Mouse (Mus musculus): Measurements from ENCODE around the gene Cd63. TPM values are rescaled to one million over a fixed set of nuclear protein-coding genes. Genes with fewer than 3 reads are reported as not detected.

Gene Cd63
- total RNA-seq, 1 experiment = 226 TPM

DNA sequence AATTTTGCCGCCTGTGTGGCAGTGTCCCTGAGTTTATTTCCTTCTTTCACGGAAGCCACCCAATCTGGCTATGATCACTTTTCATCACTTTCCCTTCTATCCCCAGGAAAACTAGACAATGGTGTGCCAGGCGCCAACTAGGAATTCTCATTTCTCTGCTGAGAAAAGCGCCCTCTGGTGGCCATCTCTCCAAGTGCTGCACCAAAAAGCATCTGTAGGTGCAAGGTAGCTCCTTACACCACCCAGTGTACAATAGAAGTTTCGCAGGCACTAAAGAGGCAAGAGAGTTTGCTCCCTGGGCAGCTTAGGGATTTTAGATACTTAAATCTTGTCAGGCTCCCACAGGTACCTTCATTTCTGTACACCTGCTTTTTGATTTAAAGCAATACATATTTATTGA, 12.4 kb downstream of the Cd63 start:
- DNase-seq (ENCODE audit: low read depth, low spot score) = peak; percentile 90
- H3K4me1 ChIP-seq (ENCODE audit: control insufficient read depth in 2 of 2, insufficient read depth in 2 of 2, low read length in 2 of 2, poor library complexity in 1 of 2) = peaks cover 0 to 12% of the 10 kb centered on the region in 2 experiments; a peak in 2 of 4 replicates
- H3K9ac ChIP-seq (ENCODE audit: insufficient read depth, low read depth, low read length, poor library complexity, severe bottlenecking) = no peak overlapping the region
- in situ Hi-C loops (cut with MboI; ENCODE audit: low sequenced_read_pairs in 2 of 2, unreplicated experiment in 2 of 2) = no loop called here
- H3K9me3 ChIP-seq (ENCODE audit: control insufficient read depth, insufficient read depth, low read depth, low read length) = no peaks in the 10 kb centered on the region
- no peak overlapping the region for H3K27ac ChIP-seq (ENCODE audit: insufficient read depth, low read depth, low read length, poor library complexity, severe bottlenecking)
- peaks cover 31% of the 10 kb centered on the region for H3K36me3 ChIP-seq (ENCODE audit: control insufficient read depth, insufficient read depth, low read length, poor library complexity, severe bottlenecking)
- no peak for TF ChIP-seq ZNF384 (IDR thresholded peaks at IDR 0.05; ENCODE audit: low read depth, low read length)
- TF ChIP-seq MAFK (IDR thresholded peaks at IDR 0.05; ENCODE audit: insufficient read depth, low read depth, low read length) = no peak
- H3K4me3 ChIP-seq (ENCODE audit: insufficient read depth in 1 of 2, low read depth in 1 of 2, low read length in 2 of 2, poor library complexity in 1 of 2, severe bottlenecking in 1 of 2) = no peak overlapping the region

DNA sequence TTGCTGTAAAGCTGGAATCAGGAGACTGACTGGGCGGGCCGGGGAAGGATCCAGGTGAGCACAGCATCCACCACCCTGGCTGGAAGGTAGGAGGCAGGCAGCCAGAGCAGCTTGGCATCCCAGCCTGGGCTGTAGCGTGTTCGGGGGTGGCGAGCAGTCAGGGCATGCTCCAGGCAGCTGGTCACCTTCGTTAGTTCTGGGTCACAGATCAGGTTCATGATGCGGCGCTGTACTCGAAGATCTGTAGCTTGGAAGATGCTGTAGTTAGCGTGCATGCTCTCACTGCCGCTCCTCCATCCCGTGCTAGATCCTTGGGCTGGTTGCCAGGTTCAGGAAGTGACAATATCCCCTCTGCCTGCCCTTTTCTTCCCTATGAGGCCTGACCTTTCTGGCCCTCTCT, 12.9 kb downstream of the Cd63 start:
- no peak for DNase-seq (ENCODE audit: low read depth, low spot score)
- in situ Hi-C loops (cut with MboI; ENCODE audit: low sequenced_read_pairs in 2 of 2, unreplicated experiment in 2 of 2) = no loop called here
- H3K36me3 ChIP-seq (ENCODE audit: control insufficient read depth, insufficient read depth, low read length, poor library complexity, severe bottlenecking) = peaks cover 31% of the 10 kb centered on the region
- no peak overlapping the region for H3K9ac ChIP-seq (ENCODE audit: insufficient read depth, low read depth, low read length, poor library complexity, severe bottlenecking)
- H3K4me1 ChIP-seq (ENCODE audit: control insufficient read depth in 2 of 2, insufficient read depth in 2 of 2, low read length in 2 of 2, poor library complexity in 1 of 2) = peaks cover 0 to 12% of the 10 kb centered on the region in 2 experiments; a peak in 2 of 4 replicates
- H3K4me3 ChIP-seq (ENCODE audit: insufficient read depth in 1 of 2, low read depth in 1 of 2, low read length in 2 of 2, poor library complexity in 1 of 2, severe bottlenecking in 1 of 2) = no peak overlapping the region
- no peaks in the 10 kb centered on the region for H3K9me3 ChIP-seq (ENCODE audit: control insufficient read depth, insufficient read depth, low read depth, low read length)
- no peak for TF ChIP-seq ZC3H11A (IDR thresholded peaks at IDR 0.05; ENCODE audit: borderline replicate concordance, low read depth, low read length)
- TF ChIP-seq HCFC1 (IDR thresholded peaks at IDR 0.05; ENCODE audit: borderline replicate concordance, insufficient read depth, low read length) = no peak
- no peak for TF ChIP-seq MAFK (IDR thresholded peaks at IDR 0.05; ENCODE audit: insufficient read depth, low read depth, low read length)
- no peak for TF ChIP-seq ZNF384 (IDR thresholded peaks at IDR 0.05; ENCODE audit: low read depth, low read length)
- no peak for TF ChIP-seq CHD2 (IDR thresholded peaks at IDR 0.05; ENCODE audit: low read depth, low read length)
- no peak overlapping the region for H3K27ac ChIP-seq (ENCODE audit: insufficient read depth, low read depth, low read length, poor library complexity, severe bottlenecking)

DNA sequence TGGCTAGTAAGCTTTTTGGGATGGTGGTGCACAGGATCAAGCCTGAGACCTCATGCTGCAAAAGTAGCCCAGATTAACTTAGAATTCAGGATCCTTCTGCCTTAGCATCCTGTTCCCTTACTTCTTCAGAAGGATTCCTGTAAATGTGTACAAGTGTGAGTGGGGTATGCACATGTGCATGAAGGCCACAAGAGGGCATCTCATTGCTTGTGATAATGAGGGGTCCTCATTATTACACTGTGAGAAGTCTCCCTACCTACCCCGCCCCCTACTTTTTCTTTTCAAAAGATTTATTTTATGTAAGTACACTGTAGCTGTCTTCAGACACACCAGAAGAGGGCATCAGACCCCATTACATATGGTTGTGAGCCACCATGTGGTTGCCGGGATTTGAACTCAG, 14.8 kb downstream of the Cd63 start:
- Histone ChIP-seq H3K36me3 (ENCODE audit: control insufficient read depth, insufficient read depth, low read length, poor library complexity, severe bottlenecking) (peaks cover 31% of the 10 kb centered on the region), H3K4me1 (ENCODE audit: control insufficient read depth in 2 of 2, insufficient read depth in 2 of 2, low read length in 2 of 2, poor library complexity in 1 of 2) (peaks cover 0 to 13% of the 10 kb centered on the region in 2 experiments; a peak in 2 of 4 replicates), H3K9me3 (ENCODE audit: control insufficient read depth, insufficient read depth, low read depth, low read length) (no peaks in the 10 kb centered on the region), H3K9ac (ENCODE audit: insufficient read depth, low read depth, low read length, poor library complexity, severe bottlenecking) (no peak overlapping the region), H3K4me3 (ENCODE audit: insufficient read depth in 1 of 2, low read depth in 1 of 2, low read length in 2 of 2, poor library complexity in 1 of 2, severe bottlenecking in 1 of 2) (no peak overlapping the region), H3K27ac (ENCODE audit: insufficient read depth, low read depth, low read length, poor library complexity, severe bottlenecking) (no peak overlapping the region)
- DNase-seq (ENCODE audit: low read depth, low spot score) = no peak
- TF ChIP-seq ZC3H11A (IDR thresholded peaks at IDR 0.05; ENCODE audit: borderline replicate concordance, low read depth, low read length) = no peak
- no peak for TF ChIP-seq MAFK (IDR thresholded peaks at IDR 0.05; ENCODE audit: insufficient read depth, low read depth, low read length)
- TF ChIP-seq HCFC1 (IDR thresholded peaks at IDR 0.05; ENCODE audit: borderline replicate concordance, insufficient read depth, low read length) = no peak
- no peak for TF ChIP-seq CHD2 (IDR thresholded peaks at IDR 0.05; ENCODE audit: low read depth, low read length)
- no peak for TF ChIP-seq ZNF384 (IDR thresholded peaks at IDR 0.05; ENCODE audit: low read depth, low read length)
- in situ Hi-C loops (cut with MboI; ENCODE audit: low sequenced_read_pairs in 2 of 2, unreplicated experiment in 2 of 2) = no loop called here

DNA sequence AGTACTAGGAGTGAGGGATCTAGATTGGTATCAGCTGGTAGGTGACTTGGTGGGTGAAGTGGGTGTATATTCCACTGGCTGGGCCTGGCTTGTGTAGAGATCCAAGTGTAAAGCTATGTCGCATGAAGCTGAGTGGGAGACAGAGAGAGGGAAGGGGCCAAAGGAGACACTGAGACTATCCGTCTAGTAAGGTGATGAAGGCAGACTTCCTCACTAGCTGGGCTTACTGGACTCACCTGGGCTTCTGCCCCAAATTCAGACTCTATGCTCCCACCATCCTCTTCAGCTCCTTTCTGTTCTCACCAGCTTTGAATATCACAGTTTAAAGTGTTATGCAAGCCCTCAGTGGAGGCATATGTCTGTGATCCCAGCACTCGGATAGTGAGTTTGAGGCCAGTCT, 15.9 kb downstream of the Cd63 start:
- H3K9me3 ChIP-seq (ENCODE audit: control insufficient read depth, insufficient read depth, low read depth, low read length) = no peaks in the 10 kb centered on the region
- H3K9ac ChIP-seq (ENCODE audit: insufficient read depth, low read depth, low read length, poor library complexity, severe bottlenecking) = no peak overlapping the region
- H3K36me3 ChIP-seq (ENCODE audit: control insufficient read depth, insufficient read depth, low read length, poor library complexity, severe bottlenecking) = peaks cover 29% of the 10 kb centered on the region
- H3K27ac ChIP-seq (ENCODE audit: insufficient read depth, low read depth, low read length, poor library complexity, severe bottlenecking) = no peak overlapping the region
- DNase-seq (ENCODE audit: low read depth, low spot score) = no peak
- no peak for TF ChIP-seq CHD2 (IDR thresholded peaks at IDR 0.05; ENCODE audit: low read depth, low read length)
- no peak for TF ChIP-seq HCFC1 (IDR thresholded peaks at IDR 0.05; ENCODE audit: borderline replicate concordance, insufficient read depth, low read length)
- TF ChIP-seq ZC3H11A (IDR thresholded peaks at IDR 0.05; ENCODE audit: borderline replicate concordance, low read depth, low read length) = no peak
- no peak for TF ChIP-seq MAFK (IDR thresholded peaks at IDR 0.05; ENCODE audit: insufficient read depth, low read depth, low read length)
- TF ChIP-seq ZNF384 (IDR thresholded peaks at IDR 0.05; ENCODE audit: low read depth, low read length) = no peak
- H3K4me3 ChIP-seq (ENCODE audit: insufficient read depth in 1 of 2, low read depth in 1 of 2, low read length in 2 of 2, poor library complexity in 1 of 2, severe bottlenecking in 1 of 2) = no peak overlapping the region
- in situ Hi-C loops (cut with MboI; ENCODE audit: low sequenced_read_pairs in 2 of 2, unreplicated experiment in 2 of 2) = no loop called here
- peaks cover 0 to 11% of the 10 kb centered on the region in 2 experiments; a peak in 2 of 4 replicates for H3K4me1 ChIP-seq (ENCODE audit: control insufficient read depth in 2 of 2, insufficient read depth in 2 of 2, low read length in 2 of 2, poor library complexity in 1 of 2)

DNA sequence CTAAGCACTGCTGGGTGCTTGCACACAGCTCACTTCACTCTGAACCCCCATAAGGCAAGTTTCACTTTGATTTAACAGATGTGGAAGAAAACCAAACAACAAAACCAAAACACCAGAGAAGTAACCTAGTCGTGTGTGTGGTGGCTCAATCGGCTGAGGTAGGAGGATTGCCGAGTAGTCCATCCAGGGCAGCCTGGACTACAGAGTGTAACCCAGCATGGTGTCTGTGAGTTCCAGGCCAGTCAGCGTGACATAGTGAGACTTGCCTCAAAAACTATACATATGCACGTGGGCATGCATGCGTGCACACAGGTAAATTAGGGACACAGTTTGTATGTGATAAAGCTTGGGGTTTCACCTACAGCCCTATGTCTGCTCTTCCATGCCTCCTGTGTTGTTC, 16.6 kb downstream of the Cd63 start:
- no peaks in the 10 kb centered on the region for H3K9me3 ChIP-seq (ENCODE audit: control insufficient read depth, insufficient read depth, low read depth, low read length)
- TF ChIP-seq CHD2 (IDR thresholded peaks at IDR 0.05; ENCODE audit: low read depth, low read length) (no peak), ZNF384 (IDR thresholded peaks at IDR 0.05; ENCODE audit: low read depth, low read length) (no peak), HCFC1 (IDR thresholded peaks at IDR 0.05; ENCODE audit: borderline replicate concordance, insufficient read depth, low read length) (no peak), ZC3H11A (IDR thresholded peaks at IDR 0.05; ENCODE audit: borderline replicate concordance, low read depth, low read length) (no peak), MAFK (IDR thresholded peaks at IDR 0.05; ENCODE audit: insufficient read depth, low read depth, low read length) (no peak)
- no peak for DNase-seq (ENCODE audit: low read depth, low spot score)
- H3K36me3 ChIP-seq (ENCODE audit: control insufficient read depth, insufficient read depth, low read length, poor library complexity, severe bottlenecking) = peaks cover 25% of the 10 kb centered on the region
- H3K9ac ChIP-seq (ENCODE audit: insufficient read depth, low read depth, low read length, poor library complexity, severe bottlenecking) = no peak overlapping the region
- H3K4me3 ChIP-seq (ENCODE audit: insufficient read depth in 1 of 2, low read depth in 1 of 2, low read length in 2 of 2, poor library complexity in 1 of 2, severe bottlenecking in 1 of 2) = no peak overlapping the region
- H3K4me1 ChIP-seq (ENCODE audit: control insufficient read depth in 2 of 2, insufficient read depth in 2 of 2, low read length in 2 of 2, poor library complexity in 1 of 2) = peaks cover 0 to 14% of the 10 kb centered on the region in 2 experiments; a peak in 2 of 4 replicates
- in situ Hi-C loops (cut with MboI; ENCODE audit: low sequenced_read_pairs in 2 of 2, unreplicated experiment in 2 of 2) = no loop called here
- no peak overlapping the region for H3K27ac ChIP-seq (ENCODE audit: insufficient read depth, low read depth, low read length, poor library complexity, severe bottlenecking)

Data from ES-E14 (cell line).